Mouse (Mus musculus): ENCODE results near the gene Aurkaip1. TPM values are rescaled to one million over a fixed set of nuclear protein-coding genes. Genes with fewer than 3 reads are reported as not detected.

Gene Aurkaip1
- polyA plus RNA-seq, 1 experiment, result 70.6 TPM

- Histone ChIP-seq H3K27me3 (ENCODE audit: control insufficient read depth, insufficient read depth, low read length, poor library complexity, severe bottlenecking) (no peaks in the 10 kb centered on the region), H3K4me1 (ENCODE audit: control insufficient read depth, insufficient read depth, low read length) (no peaks in the 10 kb centered on the region), H3K9me3 (replicated peaks; ENCODE audit: control insufficient read depth, insufficient read depth, low read length, poor library complexity, severe bottlenecking) (no peaks in the 10 kb centered on the region), H3K4me3 (ENCODE audit: low read depth, low read length) (peak overlapping the region; percentile 100), H3K27ac (ENCODE audit: insufficient read depth, low read length) (peak overlapping the region; percentile 12; the same call in 1 of the 2 replicates), H3K9ac (ENCODE audit: low read depth, poor library complexity, severe bottlenecking) (peak overlapping the region; percentile 94), H3K36me3 (ENCODE audit: control insufficient read depth, insufficient read depth, low read length, poor library complexity, severe bottlenecking) (peaks cover 65% of the 10 kb centered on the region)
- TF ChIP-seq POLR2A (IDR thresholded peaks at IDR 0.05; ENCODE audit: insufficient read depth, low read length) (no peak), CTCF (IDR thresholded peaks at IDR 0.05; ENCODE audit: low read depth, low read length) (no peak), EP300 (IDR thresholded peaks at IDR 0.05; ENCODE audit: insufficient read depth, low read depth, low read length) (no peak)
These were observed 18.3 kb upstream of the Aurkaip1 start for GRCm38 (mm10) chr4:155812665-155813181.

- Histone ChIP-seq H3K27ac (ENCODE audit: insufficient read depth, low read length) (no peak overlapping the region), H3K9ac (ENCODE audit: low read depth, poor library complexity, severe bottlenecking) (no peak overlapping the region), H3K4me1 (ENCODE audit: control insufficient read depth, insufficient read depth, low read length) (no peaks in the 10 kb centered on the region), H3K36me3 (ENCODE audit: control insufficient read depth, insufficient read depth, low read length, poor library complexity, severe bottlenecking) (peaks cover 83% of the 10 kb centered on the region), H3K9me3 (replicated peaks; ENCODE audit: control insufficient read depth, insufficient read depth, low read length, poor library complexity, severe bottlenecking) (no peaks in the 10 kb centered on the region), H3K27me3 (ENCODE audit: control insufficient read depth, insufficient read depth, low read length, poor library complexity, severe bottlenecking) (no peaks in the 10 kb centered on the region), H3K4me3 (ENCODE audit: low read depth, low read length) (no peak overlapping the region)
- no peak for TF ChIP-seq CTCF (IDR thresholded peaks at IDR 0.05; ENCODE audit: low read depth, low read length)
- no peak for TF ChIP-seq EP300 (IDR thresholded peaks at IDR 0.05; ENCODE audit: insufficient read depth, low read depth, low read length)
- TF ChIP-seq POLR2A (IDR thresholded peaks at IDR 0.05; ENCODE audit: insufficient read depth, low read length), result no peak
These were observed 13.5 kb upstream of the Aurkaip1 start for GRCm38 (mm10) chr4:155817533-155817932.

DNA sequence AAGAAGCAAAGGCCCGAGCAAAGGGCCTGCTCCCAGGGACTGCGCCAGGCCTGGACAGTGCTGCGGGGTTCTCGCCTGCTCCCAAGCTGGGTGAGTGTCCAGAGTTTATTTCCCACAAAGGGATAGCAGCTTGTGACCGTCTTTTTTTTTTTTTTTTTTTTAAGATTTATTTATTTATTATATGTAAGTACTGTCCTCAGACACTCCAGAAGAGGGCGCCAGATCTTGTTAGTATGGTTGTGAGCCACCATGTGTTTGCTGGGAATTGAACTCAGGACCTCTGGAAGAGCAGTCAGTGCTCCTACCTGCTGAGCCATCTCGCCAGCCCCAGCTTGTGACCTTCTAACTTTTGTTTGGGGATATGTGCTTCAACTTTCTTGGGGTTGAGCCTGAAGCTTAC lies 10.0 kb upstream of the Aurkaip1 start:
- Histone ChIP-seq H3K36me3 (ENCODE audit: control insufficient read depth, insufficient read depth, low read length, poor library complexity, severe bottlenecking) (peaks cover 90% of the 10 kb centered on the region), H3K4me3 (ENCODE audit: low read depth, low read length) (no peak overlapping the region), H3K27ac (ENCODE audit: insufficient read depth, low read length) (no peak overlapping the region), H3K4me1 (ENCODE audit: control insufficient read depth, insufficient read depth, low read length) (no peaks in the 10 kb centered on the region), H3K9ac (ENCODE audit: low read depth, poor library complexity, severe bottlenecking) (no peak overlapping the region), H3K27me3 (ENCODE audit: control insufficient read depth, insufficient read depth, low read length, poor library complexity, severe bottlenecking) (no peaks in the 10 kb centered on the region), H3K9me3 (replicated peaks; ENCODE audit: control insufficient read depth, insufficient read depth, low read length, poor library complexity, severe bottlenecking) (no peaks in the 10 kb centered on the region)
- TF ChIP-seq POLR2A (IDR thresholded peaks at IDR 0.05; ENCODE audit: insufficient read depth, low read length), result no peak
- peak; percentile 1 for TF ChIP-seq CTCF (IDR thresholded peaks at IDR 0.05; ENCODE audit: low read depth, low read length)
- TF ChIP-seq EP300 (IDR thresholded peaks at IDR 0.05; ENCODE audit: insufficient read depth, low read depth, low read length), result no peak

DNA sequence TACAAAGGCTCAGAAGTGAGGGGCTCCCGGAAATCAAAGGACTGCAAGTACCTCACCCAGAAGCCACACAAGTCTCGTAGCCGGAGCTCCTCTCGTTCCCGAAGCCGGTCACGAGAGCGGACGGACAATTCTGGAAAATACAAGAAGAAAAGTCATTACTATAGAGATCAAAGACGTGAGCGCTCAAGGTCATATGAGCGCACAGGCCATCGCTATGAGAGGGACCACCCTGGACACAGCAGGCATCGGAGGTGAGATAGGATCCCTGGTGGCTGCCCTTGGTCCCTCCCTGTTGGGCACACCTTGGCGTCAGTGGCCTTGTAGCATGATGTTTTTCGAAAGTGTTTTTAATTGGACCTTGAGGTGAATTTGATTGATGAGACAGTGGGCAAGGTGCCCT lies 7.6 kb upstream of the Aurkaip1 start:
- Histone ChIP-seq H3K4me3 (ENCODE audit: low read depth, low read length) (no peak overlapping the region), H3K9me3 (replicated peaks; ENCODE audit: control insufficient read depth, insufficient read depth, low read length, poor library complexity, severe bottlenecking) (no peaks in the 10 kb centered on the region), H3K27ac (ENCODE audit: insufficient read depth, low read length) (no peak overlapping the region), H3K27me3 (ENCODE audit: control insufficient read depth, insufficient read depth, low read length, poor library complexity, severe bottlenecking) (no peaks in the 10 kb centered on the region), H3K36me3 (ENCODE audit: control insufficient read depth, insufficient read depth, low read length, poor library complexity, severe bottlenecking) (peaks cover 70% of the 10 kb centered on the region), H3K4me1 (ENCODE audit: control insufficient read depth, insufficient read depth, low read length) (no peaks in the 10 kb centered on the region), H3K9ac (ENCODE audit: low read depth, poor library complexity, severe bottlenecking) (no peak overlapping the region)
- TF ChIP-seq CTCF (IDR thresholded peaks at IDR 0.05; ENCODE audit: low read depth, low read length) (no peak), POLR2A (IDR thresholded peaks at IDR 0.05; ENCODE audit: insufficient read depth, low read length) (no peak), EP300 (IDR thresholded peaks at IDR 0.05; ENCODE audit: insufficient read depth, low read depth, low read length) (no peak)

- peak overlapping the region; percentile 47 for H3K27ac ChIP-seq (ENCODE audit: insufficient read depth, low read length)
- no peak overlapping the region for H3K4me3 ChIP-seq (ENCODE audit: low read depth, low read length)
- H3K9me3 ChIP-seq (replicated peaks; ENCODE audit: control insufficient read depth, insufficient read depth, low read length, poor library complexity, severe bottlenecking), result no peaks in the 10 kb centered on the region
- TF ChIP-seq CTCF (IDR thresholded peaks at IDR 0.05; ENCODE audit: low read depth, low read length) (no peak), POLR2A (IDR thresholded peaks at IDR 0.05; ENCODE audit: insufficient read depth, low read length) (no peak), EP300 (IDR thresholded peaks at IDR 0.05; ENCODE audit: insufficient read depth, low read depth, low read length) (no peak)
- H3K9ac ChIP-seq (ENCODE audit: low read depth, poor library complexity, severe bottlenecking), result no peak overlapping the region
- H3K27me3 ChIP-seq (ENCODE audit: control insufficient read depth, insufficient read depth, low read length, poor library complexity, severe bottlenecking), result no peaks in the 10 kb centered on the region
- H3K4me1 ChIP-seq (ENCODE audit: control insufficient read depth, insufficient read depth, low read length), result peaks cover 2% of the 10 kb centered on the region
- H3K36me3 ChIP-seq (ENCODE audit: control insufficient read depth, insufficient read depth, low read length, poor library complexity, severe bottlenecking), result peaks cover 12% of the 10 kb centered on the region
These were observed 1.2 kb upstream of the Aurkaip1 start for GRCm38 (mm10) chr4:155829866-155830265.

DNA sequence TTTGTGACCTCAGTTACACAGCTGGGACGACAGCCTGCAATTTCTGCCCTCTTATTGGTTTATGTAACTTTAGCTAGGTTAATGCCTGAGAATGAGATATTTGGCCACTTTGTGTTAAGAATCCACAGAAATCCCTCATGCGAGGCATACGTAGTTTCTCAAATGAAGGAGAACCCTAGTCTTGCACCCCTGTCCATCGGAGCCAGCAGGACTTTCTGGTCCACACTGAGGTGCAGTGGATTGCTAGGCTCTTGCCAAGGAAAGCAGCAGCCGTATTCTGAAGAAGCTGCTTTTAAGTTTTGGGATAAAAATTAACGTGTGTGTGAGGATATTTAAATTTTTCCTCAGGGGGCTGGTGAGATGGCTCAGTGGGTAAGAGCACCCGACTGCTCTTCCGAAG lies 476 bp upstream of the Aurkaip1 start:
- Histone ChIP-seq H3K4me3 (ENCODE audit: low read depth, low read length) (peak overlapping the region; percentile 48), H3K36me3 (ENCODE audit: control insufficient read depth, insufficient read depth, low read length, poor library complexity, severe bottlenecking) (peaks cover 5% of the 10 kb centered on the region; the same call in 1 of the 2 replicates), H3K9ac (ENCODE audit: low read depth, poor library complexity, severe bottlenecking) (no peak overlapping the region), H3K27ac (ENCODE audit: insufficient read depth, low read length) (peak overlapping the region; percentile 43; the same call in 1 of the 2 replicates), H3K27me3 (ENCODE audit: control insufficient read depth, insufficient read depth, low read length, poor library complexity, severe bottlenecking) (no peaks in the 10 kb centered on the region), H3K4me1 (ENCODE audit: control insufficient read depth, insufficient read depth, low read length) (peaks cover 2% of the 10 kb centered on the region), H3K9me3 (replicated peaks; ENCODE audit: control insufficient read depth, insufficient read depth, low read length, poor library complexity, severe bottlenecking) (no peaks in the 10 kb centered on the region)
- no peak for TF ChIP-seq EP300 (IDR thresholded peaks at IDR 0.05; ENCODE audit: insufficient read depth, low read depth, low read length)
- TF ChIP-seq CTCF (IDR thresholded peaks at IDR 0.05; ENCODE audit: low read depth, low read length), result no peak
- no peak for TF ChIP-seq POLR2A (IDR thresholded peaks at IDR 0.05; ENCODE audit: insufficient read depth, low read length)

All from ES-Bruce4 (cell line).